10 mouse cellular contexts compared by ENCODE assay signal in genomic region chr7:96523673-96524072, GRCm38 (mm10).
DNase-seq lines count a peak whose midpoint lies in the region; ATAC-seq and TF ChIP-seq lines count a peak whose summit lies in the region.
"Had no signal": no experiment of that assay in that cellular context is flagged by ENCODE, and none has a peak within 500 bp of the region (broad histone marks: within the 10 kb centered on the region; RNA-seq: fewer than 3 reads in every experiment).

No protein-coding gene starts in this region.

- intact Hi-C loops in heart, postnatal 25 days (cut with DNase I), result no loop called here

- no peak for TF ChIP-seq CTCF in kidney, postnatal 0 days (IDR thresholded peaks at IDR 0.05; ENCODE audit: low read depth)

- H3K4me1 ChIP-seq in kidney, postnatal 0 days (replicated peaks; ENCODE audit: insufficient read depth, low read length), result 0 out of 2 replicates have a peak, but pooled peaks cover 7% of the 10 kb centered on the region
- H3K4me1 ChIP-seq in neural tube, embryonic 11.5 days (ENCODE audit: control insufficient read depth, insufficient read depth, low read length), result no peaks in the 10 kb centered on the region
- peaks cover 19% of the 10 kb centered on the region for H3K4me1 ChIP-seq in stomach, embryonic 16.5 days (ENCODE audit: control insufficient read depth, insufficient read depth, low read length)
- no peaks in the 10 kb centered on the region for H3K4me1 ChIP-seq in liver, embryonic 12.5 days

- no peak overlapping the region for H3K4me3 ChIP-seq in kidney, postnatal 0 days (replicated peaks; ENCODE audit: low read depth, low read length)
- no peak overlapping the region for H3K4me3 ChIP-seq in neural tube, embryonic 11.5 days (ENCODE audit: low read depth, low read length)
- H3K4me3 ChIP-seq in stomach, embryonic 16.5 days (replicated peaks; ENCODE audit: low read length), result no peak overlapping the region
- no peak overlapping the region for H3K4me3 ChIP-seq in liver, embryonic 12.5 days

- 74% methylated on average over 2 of the region's 2 CpGs for WGBS in kidney, postnatal 0 days
- 79% methylated on average over 2 of the region's 2 CpGs for WGBS in neural tube, embryonic 11.5 days
- WGBS in stomach, embryonic 16.5 days, result 44% methylated on average over 2 of the region's 2 CpGs
- 47% methylated on average over 2 of the region's 2 CpGs for WGBS in liver, embryonic 12.5 days (ENCODE audit: insufficient replicate concordance)

- no peaks in the 10 kb centered on the region for H3K27me3 ChIP-seq in kidney, postnatal 0 days (ENCODE audit: insufficient read depth, low read length)
- no peaks in the 10 kb centered on the region for H3K27me3 ChIP-seq in neural tube, embryonic 11.5 days (ENCODE audit: control insufficient read depth, insufficient read depth, low read length)
- no peaks in the 10 kb centered on the region for H3K27me3 ChIP-seq in stomach, embryonic 16.5 days (ENCODE audit: control insufficient read depth, insufficient read depth, low read length)
- no peaks in the 10 kb centered on the region for H3K27me3 ChIP-seq in liver, embryonic 12.5 days (replicated peaks)

- no peak overlapping the region for H3K27ac ChIP-seq in kidney, postnatal 0 days
- no peak overlapping the region for H3K27ac ChIP-seq in neural tube, embryonic 11.5 days (ENCODE audit: low read depth, low read length)
- H3K27ac ChIP-seq in stomach, embryonic 16.5 days (ENCODE audit: low read length), result 0 out of 2 replicates have a peak overlapping the region, but pooled peaks have one; percentile 50
- H3K27ac ChIP-seq in liver, embryonic 12.5 days, result no peak overlapping the region

- no peak for ATAC-seq in kidney, postnatal 0 days (replicated peaks; ENCODE audit: low FRiP score, low read depth)
- ATAC-seq in neural tube, embryonic 11.5 days (ENCODE audit: insufficient read depth, low FRiP score, low TSS enrichment), result no peak
- ATAC-seq in stomach, embryonic 16.5 days (ENCODE audit: insufficient read depth, low FRiP score), result peak; percentile 57; the same call in 1 of the 2 replicates
- ATAC-seq in liver, embryonic 12.5 days, result no peak

- H3K4me2 ChIP-seq in kidney, postnatal 0 days (ENCODE audit: low read length), result no peak overlapping the region
- H3K4me2 ChIP-seq in neural tube, embryonic 11.5 days (ENCODE audit: low read depth), result no peak overlapping the region
- no peak overlapping the region for H3K4me2 ChIP-seq in stomach, embryonic 16.5 days (ENCODE audit: low read depth, low read length)
- no peak overlapping the region for H3K4me2 ChIP-seq in liver, embryonic 12.5 days

- peak; percentile 38 for DNase-seq in kidney, postnatal 0 days (ENCODE audit: low spot score)
- no peak for DNase-seq in kidney, adult 8-10 months
- peak; percentile 2 for DNase-seq in neural tube, embryonic 11.5 days (ENCODE audit: low spot score)
- DNase-seq in neural tube, embryonic 10.5 days (ENCODE audit: extremely low spot score, low spot score), result no peak
- DNase-seq in heart, postnatal 25 days (ENCODE audit: low spot score), result peak; percentile 7
- no peak for DNase-seq in urinary bladder, adult 18-20 months (ENCODE audit: low spot score in 2 of 2)
- DNase-seq: cerebellum, adult 2 months; kidney, adult 11 months had no signal

- H3K9me3 ChIP-seq in kidney, postnatal 0 days (replicated peaks; ENCODE audit: low read length), result no peaks in the 10 kb centered on the region
- H3K9me3 ChIP-seq in neural tube, embryonic 11.5 days (ENCODE audit: control insufficient read depth, low read length), result no peaks in the 10 kb centered on the region
- no peaks in the 10 kb centered on the region for H3K9me3 ChIP-seq in stomach, embryonic 16.5 days (replicated peaks; ENCODE audit: control insufficient read depth, low read length)
- H3K9me3 ChIP-seq in liver, embryonic 12.5 days (replicated peaks), result no peaks in the 10 kb centered on the region

- no peaks in the 10 kb centered on the region for H3K36me3 ChIP-seq in kidney, postnatal 0 days (ENCODE audit: insufficient read depth, low read length)
- H3K36me3 ChIP-seq in neural tube, embryonic 11.5 days (ENCODE audit: control insufficient read depth, insufficient read depth, low read length), result no peaks in the 10 kb centered on the region
- H3K36me3 ChIP-seq in stomach, embryonic 16.5 days (ENCODE audit: control insufficient read depth, insufficient read depth, low read length), result no peaks in the 10 kb centered on the region
- no peaks in the 10 kb centered on the region for H3K36me3 ChIP-seq in liver, embryonic 12.5 days

- no peak overlapping the region for H3K9ac ChIP-seq in kidney, postnatal 0 days (ENCODE audit: low read depth, low read length)
- no peak overlapping the region for H3K9ac ChIP-seq in neural tube, embryonic 11.5 days (ENCODE audit: low read length)
- H3K9ac ChIP-seq in stomach, embryonic 16.5 days (ENCODE audit: low read length), result no peak overlapping the region
- no peak overlapping the region for H3K9ac ChIP-seq in liver, embryonic 12.5 days

Comparison
In these comparisons a context has a peak if more than half of its experiments do, and no peak if none do; other contexts are left out.
1. DNase-seq: peak in kidney, postnatal 0 days (single experiment), neural tube, embryonic 11.5 days (single experiment) and heart, postnatal 25 days (single experiment); none in kidney, adult 8-10 months (0 of 2), neural tube, embryonic 10.5 days (single experiment) and urinary bladder, adult 18-20 months (0 of 2).